Mouse (Mus musculus) kidney, embryonic 15.5 days (tissue): ENCODE data around the gene Cbln3. TPM values are rescaled to one million over a fixed set of nuclear protein-coding genes. Genes with fewer than 3 reads are reported as not detected.

Experiments used
- ATAC-seq: fragments of 200-750 bp; cut with Nextera tagmentation; replicated peaks from 2 replicates; pipeline ENCODE4 v1.8.0; 2017; ENCODE audit warnings: moderate TSS enrichment; ENCODE audit not compliant: low FRiP score
- H3K27ac ChIP-seq: fragments of 300-500 bp; sonication (generic); 2 replicates; pipeline ENCODE4 v1.5.1; 2015; ENCODE audit warnings: mild to moderate bottlenecking, inconsistent platforms
- H3K27me3 ChIP-seq: fragments of 300-500 bp; sonication (generic); 2 replicates; pipeline ENCODE4 v1.6.1; 2015; ENCODE audit warnings: inconsistent platforms
- H3K36me3 ChIP-seq: fragments of 300-500 bp; sonication (generic); 2 replicates; pipeline ENCODE4 v1.6.1; 2015; ENCODE audit warnings: inconsistent platforms
- H3K4me1 ChIP-seq: fragments of 300-500 bp; sonication (generic); 2 replicates; pipeline ENCODE4 v1.6.1; 2015; ENCODE audit warnings: inconsistent platforms
- H3K4me2 ChIP-seq: fragments of 300-500 bp; sonication (generic); 2 replicates; pipeline ENCODE4 v1.6.1; 2015; ENCODE audit warnings: moderate library complexity, mild to moderate bottlenecking, inconsistent platforms
- H3K4me3 ChIP-seq: fragments of 300-500 bp; sonication (generic); replicated peaks from 2 replicates; pipeline ENCODE4 v1.5.1; 2015; ENCODE audit warnings: mild to moderate bottlenecking, inconsistent platforms
- H3K9ac ChIP-seq: fragments of 300-500 bp; sonication (generic); 2 replicates; pipeline ENCODE4 v1.6.1; 2015; ENCODE audit warnings: mild to moderate bottlenecking, inconsistent platforms
- H3K9me3 ChIP-seq: fragments of 300-500 bp; sonication (generic); replicated peaks from 2 replicates; pipeline ENCODE4 v1.6.1; 2016; ENCODE audit warnings: inconsistent platforms
- WGBS: fragments of 180-500 bp; shearing (Covaris S2); methylation state at CpG from one replicate; pipeline ENCODE4 v1.1.7; 2015; ENCODE audit warnings: mixed read lengths; 5-methylcytosine and 5-hydroxymethylcytosine counted together
- polyA plus RNA-seq: library from polyadenylated mRNA; unstranded; fragments of >200 nt; fragmentation: Nextera tagmentation; extraction: Ambion mirVana; gene quantifications from 2 replicates; pipeline ENCODE4 v1.2.1, GENCODE M21; 2015

Cbln3 gene
- polyA plus RNA-seq, 1 experiment from 2014 or later, result 0.65 TPM

DNA sequence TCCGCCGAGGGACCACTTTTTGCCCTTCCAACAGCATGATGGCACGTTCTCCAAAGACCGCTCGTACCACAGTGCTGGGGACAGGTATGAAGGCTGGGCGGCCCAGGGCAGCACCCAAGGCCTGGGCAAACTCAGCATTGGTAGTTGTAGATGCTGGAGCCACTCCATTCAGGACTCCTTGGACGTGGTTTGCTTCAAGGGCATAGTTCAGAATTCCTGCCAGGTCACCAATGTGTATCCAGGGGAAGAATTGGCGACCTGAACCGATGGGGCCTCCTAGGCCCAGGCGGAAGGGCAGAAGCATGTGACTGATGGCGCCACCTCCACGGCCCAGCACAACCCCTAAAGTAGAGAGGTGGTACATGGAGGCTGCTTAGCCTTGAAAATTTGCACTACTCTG is 13.5 kb upstream of the Cbln3 start:
- 90% methylated on average over 12 of the region's 12 CpGs for WGBS
- Histone ChIP-seq H3K9me3 (no peaks in the 10 kb centered on the region), H3K4me1 (peaks cover 23% of the 10 kb centered on the region), H3K9ac (no peak overlapping the region), H3K27ac (no peak overlapping the region), H3K4me3 (no peak overlapping the region), H3K4me2 (no peak overlapping the region), H3K27me3 (no peaks in the 10 kb centered on the region), H3K36me3 (peaks cover 56% of the 10 kb centered on the region)
- no peak for ATAC-seq

DNA sequence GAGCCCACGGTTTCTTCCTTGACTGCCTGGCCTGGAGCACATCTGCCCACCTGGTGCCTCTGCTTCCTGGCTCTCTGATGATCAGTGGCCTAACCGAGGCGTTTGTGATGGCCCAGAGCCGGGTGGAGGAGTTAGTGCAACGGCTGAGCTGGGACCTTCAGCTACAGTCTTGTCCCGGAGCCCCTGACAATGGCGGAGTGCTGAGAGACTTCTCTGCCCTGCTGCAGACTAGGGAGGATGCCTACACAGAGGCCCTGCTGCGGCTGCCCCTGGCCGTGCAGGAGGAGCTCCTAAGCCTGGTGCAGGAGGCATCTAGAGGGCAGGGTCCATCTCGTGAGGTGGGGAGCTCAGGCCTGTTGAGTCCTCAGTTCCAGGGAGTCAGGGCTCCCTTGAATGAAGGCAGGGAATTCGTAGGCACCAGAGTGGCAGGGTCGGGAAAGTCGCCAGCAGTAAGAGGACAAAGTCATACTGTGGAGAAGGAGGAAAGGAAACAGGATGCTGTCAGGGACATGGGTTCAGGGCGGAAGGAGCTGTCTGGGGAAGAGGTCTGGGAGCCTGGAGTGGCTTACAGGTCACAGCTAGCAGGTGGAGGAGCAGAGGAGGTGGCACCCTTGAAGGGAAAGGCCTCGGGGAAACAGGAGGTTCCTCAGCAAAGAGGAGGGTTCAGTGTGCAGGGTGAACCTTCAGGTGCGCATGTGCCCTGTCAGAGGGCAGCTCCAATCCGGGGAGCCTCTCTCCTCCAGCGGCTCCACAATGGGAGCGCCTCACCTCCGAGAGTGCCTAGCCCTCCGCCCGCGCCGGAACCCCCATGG is 2.6 kb upstream of the Cbln3 start:
- peak overlapping the region; percentile 81 for H3K4me3 ChIP-seq
- WGBS, result 82% methylated on average over 24 of the region's 24 CpGs
- H3K9me3 ChIP-seq, result no peaks in the 10 kb centered on the region
- peaks cover 36% of the 10 kb centered on the region for H3K4me1 ChIP-seq
- H3K27ac ChIP-seq, result peak overlapping the region; percentile 99; the same call in 1 of the 2 replicates
- ATAC-seq, result no peak
- H3K27me3 ChIP-seq, result no peaks in the 10 kb centered on the region
- peak overlapping the region; percentile 83 for H3K4me2 ChIP-seq
- peak overlapping the region; percentile 87 for H3K9ac ChIP-seq
- peaks cover 58% of the 10 kb centered on the region for H3K36me3 ChIP-seq

DNA sequence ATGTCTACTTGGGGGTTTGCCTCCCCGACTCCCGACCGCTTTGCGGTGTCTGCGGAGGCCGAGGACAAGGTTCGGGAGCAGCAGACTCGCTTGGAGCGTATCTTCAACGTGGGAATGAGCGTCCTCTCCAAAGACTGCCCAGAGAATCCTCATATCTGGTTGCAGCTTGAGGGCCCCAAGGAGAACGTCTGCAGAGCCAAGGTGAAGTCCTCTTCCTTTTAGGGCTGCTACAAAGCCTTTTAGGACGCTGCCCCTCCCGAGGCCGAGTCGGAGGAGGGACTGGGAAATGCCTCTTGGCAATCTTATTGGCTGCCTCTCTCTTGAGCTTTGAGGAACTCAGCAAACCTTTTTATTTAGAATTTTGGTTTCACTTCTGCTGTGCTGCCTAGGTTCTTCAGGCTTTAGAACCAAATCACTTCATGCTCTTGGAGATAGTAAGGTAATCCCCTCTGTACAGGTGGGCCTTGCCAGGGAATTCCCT is 1.6 kb upstream of the Cbln3 start:
- 6% methylated on average over 16 of the region's 16 CpGs for WGBS
- H3K9me3 ChIP-seq, result no peaks in the 10 kb centered on the region
- no peak for ATAC-seq
- H3K27me3 ChIP-seq, result no peaks in the 10 kb centered on the region
- peaks cover 49% of the 10 kb centered on the region for H3K36me3 ChIP-seq
- H3K4me1 ChIP-seq, result peaks cover 36% of the 10 kb centered on the region
- peak overlapping the region; percentile 83 for H3K4me2 ChIP-seq
- H3K27ac ChIP-seq, result peak overlapping the region; percentile 99
- peak overlapping the region; percentile 81 for H3K4me3 ChIP-seq
- peak overlapping the region; percentile 87 for H3K9ac ChIP-seq

DNA sequence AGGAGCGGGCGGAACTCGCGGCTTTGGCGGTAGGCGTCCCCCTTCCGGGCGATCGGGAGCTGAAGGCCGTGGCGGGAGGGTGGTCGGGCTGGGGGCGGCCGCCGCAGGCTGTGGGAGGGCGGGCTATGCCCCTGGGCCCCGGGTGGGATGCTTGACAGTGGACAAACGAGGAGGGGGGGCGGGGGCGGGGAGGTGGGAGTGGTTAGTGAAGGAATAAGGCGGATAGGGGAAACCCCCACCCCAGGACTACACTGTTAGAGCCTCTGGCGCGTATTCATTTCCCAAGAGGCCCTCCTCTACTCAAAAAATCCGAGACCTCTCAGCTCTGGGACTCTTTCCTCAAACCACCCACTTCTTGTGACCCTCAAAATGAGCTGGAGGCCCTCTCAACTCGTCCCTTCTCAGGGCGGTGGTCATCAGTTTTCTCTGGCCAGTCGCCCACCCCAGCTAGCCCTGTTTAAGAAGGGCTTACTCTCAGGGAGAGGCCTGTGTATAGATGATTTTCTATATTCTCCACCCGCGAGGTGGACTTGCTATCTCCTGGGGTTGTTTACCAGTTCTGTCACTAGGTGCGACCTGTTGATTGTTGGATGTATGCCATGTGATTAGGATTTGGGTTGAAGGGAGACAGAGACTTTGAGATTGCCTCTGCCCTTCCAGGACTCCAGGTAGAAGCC is 1.1 kb upstream of the Cbln3 start:
- Histone ChIP-seq H3K9me3 (no peaks in the 10 kb centered on the region), H3K4me1 (peaks cover 36% of the 10 kb centered on the region), H3K27me3 (no peaks in the 10 kb centered on the region), H3K4me2 (peak overlapping the region; percentile 83), H3K36me3 (peaks cover 43% of the 10 kb centered on the region), H3K27ac (peak overlapping the region; percentile 99), H3K9ac (peak overlapping the region; percentile 87), H3K4me3 (peak overlapping the region; percentile 81)
- WGBS, result under 1% methylated on average over 26 of the region's 30 CpGs
- peak; percentile 81 for ATAC-seq

DNA sequence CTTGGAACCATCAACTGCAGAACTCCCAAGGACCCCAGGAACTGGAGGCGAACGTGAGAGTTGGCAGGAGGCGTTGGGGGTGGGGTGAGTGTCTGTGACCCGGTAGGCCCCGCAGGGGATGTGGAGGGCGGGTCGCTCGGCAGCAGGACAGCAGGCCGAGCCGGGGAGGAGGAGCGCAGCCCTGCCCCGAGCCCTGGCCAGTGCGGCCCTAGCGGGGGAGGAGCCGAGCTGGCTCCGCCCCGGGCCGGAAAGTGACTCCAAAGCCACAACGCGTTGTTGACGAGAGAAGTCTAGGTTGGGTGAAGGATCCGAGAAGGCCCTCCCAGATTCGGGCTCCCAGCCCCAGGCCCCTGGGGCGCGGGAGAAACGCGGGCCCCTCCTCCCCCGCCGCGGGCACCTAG is 521 bp upstream of the Cbln3 start, which contains the start of gene Khnyn:
TSS of gene Khnyn (plus strand) at position 235 of the 401 bp plus-strand sequence.
- 1% methylated on average over 29 of the region's 30 CpGs for WGBS

DNA sequence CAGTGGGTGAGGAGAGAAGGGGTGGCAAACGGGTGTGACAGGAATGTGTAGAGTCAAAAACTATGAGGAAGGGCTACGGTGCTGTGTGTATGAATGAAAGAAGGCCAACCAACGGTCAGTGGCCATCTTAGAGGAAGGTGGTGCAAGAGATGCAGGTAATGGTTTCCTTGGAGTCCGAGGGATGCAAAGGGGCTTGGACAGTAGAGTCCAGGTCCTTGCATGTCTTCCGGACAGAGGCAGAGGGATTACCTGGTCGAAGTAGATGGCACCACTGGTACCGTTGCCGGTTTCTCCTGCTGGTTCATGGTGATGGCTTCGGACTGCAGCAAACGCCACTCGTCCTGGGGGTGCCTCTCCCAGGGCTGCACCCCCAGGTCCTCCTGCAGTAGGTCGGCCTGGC is 529 bp downstream of the Cbln3 start:
- no peaks in the 10 kb centered on the region for H3K9me3 ChIP-seq
- peaks cover 37% of the 10 kb centered on the region for H3K4me1 ChIP-seq
- no peak overlapping the region for H3K9ac ChIP-seq
- no peaks in the 10 kb centered on the region for H3K27me3 ChIP-seq
- H3K4me2 ChIP-seq, result no peak overlapping the region
- ATAC-seq, result no peak; the same call in 1 of the 2 replicates
- H3K36me3 ChIP-seq, result peaks cover 27% of the 10 kb centered on the region
- H3K27ac ChIP-seq, result peak overlapping the region; percentile 99
- 88% methylated on average over 12 of the region's 12 CpGs for WGBS
- 0 out of 2 replicates have a peak overlapping the region, but pooled peaks have one; percentile 81 for H3K4me3 ChIP-seq

More for the DNA sequence above, 521 bp upstream of the Cbln3 start, which contains the start of gene Khnyn:
- H3K27ac ChIP-seq, result peak within 1 kb of the TSS; percentile 99
- H3K4me1 ChIP-seq, result peaks cover 36% of the 10 kb centered on the region
- peaks cover 38% of the 10 kb centered on the region for H3K36me3 ChIP-seq
- no peaks in the 10 kb centered on the region for H3K9me3 ChIP-seq
- no peaks in the 10 kb centered on the region for H3K27me3 ChIP-seq
- peak within 1 kb of the TSS; percentile 87 for H3K9ac ChIP-seq
- peak; percentile 96 for ATAC-seq
- peak within 1 kb of the TSS; percentile 81 for H3K4me3 ChIP-seq
- H3K4me2 ChIP-seq, result peak within 1 kb of the TSS; percentile 83

DNA sequence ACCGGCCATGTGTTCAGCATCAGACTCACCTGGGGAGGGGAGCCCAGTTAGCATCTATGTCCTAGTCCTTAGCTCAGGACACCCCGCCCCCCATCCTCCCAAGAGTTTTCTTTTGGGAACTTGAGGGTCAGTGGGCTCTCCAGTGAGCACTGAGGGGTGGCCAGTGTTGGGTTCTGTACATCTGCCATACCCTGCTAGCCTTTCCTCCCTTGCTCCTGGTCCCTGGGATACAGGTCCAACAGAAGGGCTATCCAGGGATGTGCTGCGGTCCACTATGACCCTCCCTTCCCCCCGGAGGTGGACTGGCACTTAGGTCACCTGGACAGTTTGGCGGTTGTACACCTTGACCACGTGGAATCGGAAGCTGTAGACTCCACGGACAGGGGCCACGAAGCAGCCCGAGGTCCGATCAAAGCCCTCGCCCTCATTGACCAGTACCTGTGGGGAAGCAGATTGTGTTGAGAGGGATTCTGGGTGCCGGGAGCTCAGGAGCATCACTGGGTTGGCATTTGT is 987 bp downstream of the Cbln3 start:
- no peak overlapping the region for H3K9ac ChIP-seq
- 0 out of 2 replicates have a peak overlapping the region, but pooled peaks have one; percentile 99 for H3K27ac ChIP-seq
- peaks cover 42% of the 10 kb centered on the region for H3K4me1 ChIP-seq
- no peak overlapping the region for H3K4me3 ChIP-seq
- no peaks in the 10 kb centered on the region for H3K27me3 ChIP-seq
- no peak for ATAC-seq
- WGBS, result 94% methylated on average over 13 of the region's 13 CpGs
- H3K9me3 ChIP-seq, result no peaks in the 10 kb centered on the region
- peaks cover 23% of the 10 kb centered on the region for H3K36me3 ChIP-seq
- H3K4me2 ChIP-seq, result no peak overlapping the region

DNA sequence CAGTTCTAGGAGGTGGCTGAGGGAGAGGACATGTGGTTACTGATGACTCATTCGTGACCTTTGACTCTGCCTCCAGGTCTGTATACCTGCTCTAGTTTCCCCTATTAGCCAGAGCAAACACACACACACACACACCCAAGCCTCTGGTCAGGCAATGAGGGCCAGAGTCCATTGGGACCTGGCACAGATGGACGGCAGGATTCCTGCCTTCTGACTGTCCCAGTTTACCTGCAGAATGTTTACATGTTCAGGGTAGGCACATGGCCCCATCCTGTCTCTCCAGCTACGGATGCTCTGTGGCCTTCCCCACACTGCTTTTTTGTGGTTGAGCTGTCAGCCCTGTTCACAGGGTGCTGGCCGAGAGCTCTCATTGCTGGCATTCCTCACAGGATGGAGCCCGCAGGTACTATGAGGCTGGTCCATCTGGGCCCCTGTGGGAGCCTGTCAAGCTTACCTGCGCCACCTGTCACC is 2.0 kb downstream of the Cbln3 start:
- Histone ChIP-seq H3K9ac (no peak overlapping the region), H3K4me2 (no peak overlapping the region), H3K9me3 (no peaks in the 10 kb centered on the region), H3K36me3 (peaks cover 13% of the 10 kb centered on the region), H3K27me3 (no peaks in the 10 kb centered on the region), H3K4me3 (no peak overlapping the region), H3K4me1 (peaks cover 48% of the 10 kb centered on the region), H3K27ac (no peak overlapping the region)
- 64% methylated on average over 6 of the region's 6 CpGs for WGBS
- no peak for ATAC-seq

DNA sequence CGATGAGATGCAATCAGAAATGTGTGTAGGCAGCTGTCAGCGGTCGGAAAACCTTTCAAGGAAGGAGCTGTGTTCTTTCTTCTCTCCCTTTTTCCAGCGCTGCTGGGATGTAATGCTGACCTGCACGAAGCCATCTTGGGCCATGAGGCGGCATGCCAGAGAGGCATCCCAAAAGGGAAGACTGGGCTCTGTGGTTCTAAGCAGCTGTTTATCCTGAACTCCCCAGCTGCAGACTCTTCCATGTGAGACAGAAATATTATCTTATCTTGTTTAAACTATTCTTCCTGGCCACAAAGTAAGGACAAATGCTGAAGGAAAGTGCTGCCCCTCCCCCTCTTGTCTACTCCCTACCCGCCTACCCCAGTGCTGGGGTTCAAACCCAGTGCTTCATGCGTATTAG is 3.2 kb downstream of the Cbln3 start:
- Histone ChIP-seq H3K27ac (no peak overlapping the region), H3K4me1 (peaks cover 36% of the 10 kb centered on the region), H3K4me3 (no peak overlapping the region), H3K36me3 (peaks cover under 1% of the 10 kb centered on the region; the same call in 1 of the 2 replicates), H3K9me3 (no peaks in the 10 kb centered on the region), H3K9ac (no peak overlapping the region), H3K4me2 (no peak overlapping the region), H3K27me3 (no peaks in the 10 kb centered on the region)
- no peak for ATAC-seq
- WGBS, result 87% methylated on average over 8 of the region's 8 CpGs

DNA sequence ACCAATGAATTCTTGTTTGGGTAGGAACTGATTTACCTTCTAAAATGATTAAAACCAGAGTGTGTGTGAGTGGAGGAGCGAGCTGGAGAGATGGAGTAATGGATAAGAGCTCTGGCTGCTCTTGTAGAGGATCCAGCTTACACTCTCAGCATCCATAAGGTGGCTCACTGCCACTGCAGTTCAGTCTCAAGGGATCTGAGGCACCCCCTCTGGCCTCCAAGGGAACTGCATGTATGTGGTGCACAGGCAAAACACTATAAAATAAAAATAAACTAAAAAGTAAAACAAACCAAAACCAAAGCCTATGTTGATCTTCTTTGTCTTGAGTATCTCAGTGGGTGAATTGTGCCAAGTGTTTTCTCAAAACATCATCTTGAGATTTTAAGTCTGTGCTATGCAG is 4.6 kb downstream of the Cbln3 start:
- peaks cover 31% of the 10 kb centered on the region for H3K4me1 ChIP-seq
- 53% methylated on average over 1 of the region's 1 CpGs for WGBS
- no peaks in the 10 kb centered on the region for H3K9me3 ChIP-seq
- no peak for ATAC-seq
- no peaks in the 10 kb centered on the region for H3K27me3 ChIP-seq
- no peaks in the 10 kb centered on the region for H3K36me3 ChIP-seq
- H3K9ac ChIP-seq, result no peak overlapping the region
- H3K4me3 ChIP-seq, result no peak overlapping the region
- no peak overlapping the region for H3K27ac ChIP-seq
- no peak overlapping the region for H3K4me2 ChIP-seq

DNA sequence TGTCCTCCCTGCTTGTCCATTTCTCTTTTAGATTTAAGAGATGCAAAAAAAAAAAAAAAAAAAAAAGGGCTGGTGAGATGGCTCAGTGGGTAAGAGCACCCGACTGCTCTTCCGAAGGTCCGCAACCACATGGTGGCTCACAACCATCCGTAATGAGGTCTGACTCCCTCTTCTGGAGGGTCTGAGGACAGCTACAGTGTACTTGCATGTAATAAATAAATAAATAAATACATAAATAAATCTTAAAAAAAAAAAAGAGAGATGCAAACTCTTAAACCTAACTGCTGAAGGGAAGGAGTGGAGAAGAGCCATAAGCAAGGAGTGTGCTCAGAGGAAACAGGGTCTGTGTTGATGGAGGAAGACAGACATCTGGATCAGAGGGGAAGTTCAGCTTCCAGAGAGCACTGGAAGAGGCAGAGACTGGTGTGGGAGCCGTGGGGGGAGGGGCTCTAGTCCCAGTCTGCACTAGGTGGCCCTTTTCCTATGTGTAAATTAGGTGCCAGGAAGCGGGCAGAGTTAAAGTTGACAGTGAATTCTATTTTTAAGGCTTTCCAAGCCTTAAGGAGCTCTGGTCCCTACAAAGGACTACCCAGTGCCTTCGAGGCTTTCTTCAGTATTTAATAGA is 5.8 kb downstream of the Cbln3 start:
- Histone ChIP-seq H3K4me2 (peak overlapping the region; percentile 45), H3K27ac (no peak overlapping the region)
- 9% methylated on average over 7 of the region's 7 CpGs for WGBS

More for the DNA sequence above, 5.8 kb downstream of the Cbln3 start:
- peaks cover 30% of the 10 kb centered on the region for H3K4me1 ChIP-seq
- no peaks in the 10 kb centered on the region for H3K36me3 ChIP-seq
- ATAC-seq, result no peak
- no peaks in the 10 kb centered on the region for H3K27me3 ChIP-seq
- H3K9me3 ChIP-seq, result no peaks in the 10 kb centered on the region
- no peak overlapping the region for H3K9ac ChIP-seq
- H3K4me3 ChIP-seq, result no peak overlapping the region
